Mouse (Mus musculus) layer of hippocampus, postnatal 10 days (tissue): ENCODE results near the gene Zfp534. TPM values are rescaled to one million over a fixed set of nuclear protein-coding genes. Genes with fewer than 3 reads are reported as not detected.
"Not testable (repeated sequence)": the region's sequence is repeated elsewhere in the genome, so short reads cannot be mapped to it uniquely, and the experiment has no call there.

Source experiments
- DNase-seq, 2 experiments: peaks; one replicate each; pipeline ENCODE4 v3.0.0; 2021; ENCODE audit warnings: low spot score in 2 of 2
- long read RNA-seq: library from polyadenylated mRNA; stranded (forward); transcript quantifications from one replicate; pipeline ENCODE4 v2.0.0, GENCODE M21; 2023
- total RNA-seq, 2 experiments: library from RNA; stranded (reverse); gene quantifications; 2 replicates each; pipeline ENCODE4 v1.2.3; 2021

Zfp534 gene
- total RNA-seq = not detected
- long read RNA-seq = 0 reads

DNA sequence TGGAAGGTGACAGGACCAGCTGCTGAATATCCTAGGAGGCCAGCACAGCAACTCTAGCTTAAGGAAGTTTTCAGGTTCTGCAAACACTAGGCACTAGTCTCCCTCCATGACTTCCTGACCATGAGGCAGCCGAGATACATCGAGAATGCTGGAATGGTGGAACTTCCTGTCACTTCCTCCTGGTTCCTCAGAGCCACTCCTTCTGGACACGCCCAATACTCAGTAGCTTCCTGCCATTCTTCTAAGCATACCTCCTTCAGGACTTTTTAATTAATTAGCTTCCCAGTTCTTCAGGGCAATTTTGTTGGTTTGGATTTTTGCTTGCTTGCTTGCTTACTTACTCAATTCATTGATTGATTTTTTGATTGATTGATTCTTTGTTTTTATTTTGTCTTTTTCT is at the start of gene Zfp534:
Gene Zfp534, minus strand, starts transcription at position 101 of the 400 bp plus-strand sequence.
- DNase-seq = not testable (repeated sequence)

DNA sequence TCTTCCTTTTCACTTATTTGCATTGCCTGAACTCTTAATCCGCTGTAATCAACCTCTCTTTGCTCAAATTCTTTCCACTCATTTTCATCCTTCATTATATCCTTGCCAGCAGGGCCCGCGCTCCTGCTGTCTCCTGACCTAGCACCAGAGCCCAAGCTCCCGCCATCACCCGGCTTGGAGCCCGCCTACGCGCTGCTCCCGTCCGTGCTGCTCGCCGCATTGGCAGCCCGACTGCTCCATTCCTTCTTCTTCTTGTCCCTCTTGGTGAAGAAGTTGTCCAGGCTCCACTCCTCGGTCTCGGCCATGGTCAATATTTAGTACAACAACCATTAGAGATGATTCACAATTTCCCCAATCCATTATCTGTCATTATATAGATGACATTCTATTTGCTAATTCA is 43.9 kb upstream of the Zfp534 start:
- DNase-seq = not testable (repeated sequence)

DNA sequence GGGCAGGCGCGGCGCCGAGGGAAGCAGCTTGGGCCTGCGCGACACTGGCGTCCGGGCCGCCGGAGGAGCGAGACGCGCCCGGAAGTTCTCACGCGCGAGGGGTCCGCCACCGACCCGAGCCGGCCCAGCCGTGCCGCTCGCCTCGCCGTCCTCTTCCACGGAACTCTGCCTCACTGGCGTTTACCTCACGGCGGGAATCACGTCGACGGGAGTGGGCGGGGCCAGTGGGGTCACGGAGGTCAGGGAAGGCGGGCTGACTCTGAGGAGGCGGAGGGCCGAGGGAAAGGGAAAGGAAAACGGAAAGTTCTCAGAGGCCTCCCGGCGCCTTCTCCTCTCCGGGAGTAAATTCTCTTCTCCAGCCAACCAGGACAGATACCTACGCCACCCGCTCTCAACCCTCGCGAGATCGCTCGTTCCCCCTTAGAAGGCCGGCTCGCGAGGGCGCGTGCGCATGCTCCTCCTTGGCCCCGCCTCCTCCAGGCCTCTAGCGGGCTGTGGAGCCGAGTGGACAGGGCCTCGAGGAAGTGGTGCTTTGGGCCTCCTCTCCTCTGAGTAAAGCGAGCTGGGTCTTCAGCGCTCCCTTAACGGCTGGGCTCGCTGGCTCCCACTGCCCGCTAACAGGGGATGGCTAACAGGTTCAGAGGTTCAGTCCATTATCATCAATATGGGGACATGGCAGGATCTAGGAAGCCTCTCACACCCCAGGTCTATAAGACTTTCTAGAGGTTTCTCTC is 36.5 kb upstream of the Zfp534 start:
- not testable (repeated sequence) for DNase-seq

DNA sequence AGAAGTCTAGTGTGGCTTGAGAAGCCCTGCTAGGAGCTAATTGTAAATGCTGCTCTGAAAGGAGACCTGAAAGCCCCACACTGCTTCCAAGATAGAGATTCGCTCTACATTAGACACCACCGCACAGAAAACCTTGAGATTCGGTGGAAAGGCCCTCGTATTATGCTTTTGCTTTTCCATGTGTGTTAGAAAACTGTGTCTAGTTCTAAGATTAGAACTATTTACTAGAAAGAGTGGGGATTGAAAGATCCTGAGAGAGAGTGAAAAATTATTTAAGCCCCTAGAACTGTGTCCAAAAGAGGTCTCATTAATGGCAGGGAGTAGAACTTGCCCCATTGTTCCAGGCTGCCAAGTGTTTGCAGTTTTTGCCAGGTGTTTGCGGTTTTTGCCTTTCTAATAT is 47.1 kb downstream of the Zfp534 start:
- DNase-seq = not testable (repeated sequence)

DNA sequence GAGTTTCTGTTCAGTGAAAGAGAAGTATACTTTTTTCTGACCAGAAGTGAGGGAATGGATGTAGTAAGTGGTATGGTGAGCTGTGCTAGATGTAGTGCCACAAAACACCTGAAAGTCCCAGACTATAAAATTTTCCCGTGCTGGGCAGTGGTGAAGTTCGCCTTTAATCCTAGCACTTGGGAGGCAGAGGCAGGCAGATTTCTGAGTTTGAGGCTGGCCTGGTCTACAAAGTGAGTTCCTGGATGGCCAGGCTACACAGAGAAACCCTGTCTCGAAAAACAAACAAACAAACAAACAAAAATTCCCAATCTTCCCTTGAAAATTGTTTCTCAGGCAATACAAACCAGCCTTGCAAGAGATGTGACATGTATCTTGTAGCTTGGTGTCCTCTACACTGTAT is 54.9 kb downstream of the Zfp534 start:
- DNase-seq = not testable (repeated sequence)

DNA sequence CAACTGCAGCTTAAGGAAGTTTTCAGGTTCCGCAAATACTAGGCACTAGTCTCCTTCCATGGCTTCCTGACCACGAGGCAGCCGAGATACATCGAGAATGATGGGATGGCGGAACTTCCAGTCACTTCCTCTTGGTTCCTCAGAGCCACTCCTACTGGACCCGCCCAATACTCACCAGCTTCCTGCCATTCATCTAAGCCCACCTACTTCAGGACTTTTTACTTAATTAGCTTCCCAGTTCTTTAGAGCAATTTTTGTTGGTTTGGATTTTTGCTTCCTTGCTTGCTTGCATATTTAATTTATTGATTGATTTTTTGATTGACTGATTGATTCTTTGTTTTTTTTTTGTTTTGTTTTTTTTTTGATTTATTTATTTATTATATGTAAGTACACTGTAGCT is 59.9 kb downstream of the Zfp534 start, which contains the start of gene Zfp979:
Gene Zfp979, minus strand, starts transcription at position 101 of the 400 bp plus-strand sequence.
- DNase-seq = not testable (repeated sequence)

DNA sequence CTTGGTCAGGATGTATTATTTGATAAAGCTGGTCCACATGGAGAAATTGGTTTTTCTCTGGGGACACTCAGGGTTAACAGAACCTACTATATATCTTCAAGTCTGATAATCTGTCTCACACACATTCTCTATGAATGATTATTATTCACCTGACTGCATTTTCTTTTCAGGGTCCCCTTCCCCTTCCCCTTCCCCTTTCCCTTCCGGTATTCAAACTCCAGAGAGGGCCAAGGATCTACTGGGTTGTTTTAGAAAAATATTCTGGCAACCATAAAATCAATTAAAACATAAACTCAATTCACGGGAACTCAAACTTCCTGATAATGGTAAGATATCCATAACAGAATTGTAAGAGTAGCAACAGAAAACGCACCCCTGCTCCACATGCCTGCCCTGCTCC is 60.4 kb downstream of the Zfp534 start:
- not testable (repeated sequence) for DNase-seq

DNA sequence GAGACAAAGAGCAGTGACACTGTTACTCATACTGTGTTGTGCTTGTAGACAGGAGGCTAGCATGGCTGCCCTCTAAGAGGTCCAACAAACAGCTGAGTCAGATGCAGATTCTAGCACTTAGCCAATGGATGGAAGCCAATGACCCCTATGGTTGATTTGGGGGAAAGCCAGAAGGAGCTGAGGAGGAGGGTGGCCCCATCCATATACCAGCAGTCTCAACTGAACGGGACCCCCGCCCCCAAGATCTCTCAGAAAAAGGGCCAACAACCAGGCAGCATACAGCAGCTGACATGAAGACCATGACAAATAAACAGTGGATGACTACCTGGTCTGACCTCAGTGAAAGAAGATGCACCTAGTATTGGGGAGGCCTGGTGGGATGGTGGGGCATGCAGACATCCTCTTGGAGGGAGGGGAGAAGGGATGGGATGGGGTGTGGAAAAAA is 68.5 kb downstream of the Zfp534 start:
- DNase-seq = not testable (repeated sequence)

Other genes starting within 250 kb of the Zfp534 start
- gene Zfp982, start 210.1 kb downstream of the Zfp534 start, total RNA-seq = 1 to 10 TPM; 4.1 to 6.1 TPM
- under 1 TPM; 0.38 to 0.48 TPM for gene Gm16503, start 162.3 kb downstream of the Zfp534 start, total RNA-seq
- gene Zfp985, start 149.3 kb downstream of the Zfp534 start, total RNA-seq = not detected
- under 1 TPM; 0.62 to 0.78 TPM for gene Zfp979, start 60.0 kb downstream of the Zfp534 start, total RNA-seq
- 1 to 10 TPM; 3.4 to 4.2 TPM for gene Zfp984, start 107.2 kb upstream of the Zfp534 start, total RNA-seq
- 10 to 100 TPM; 18.4 to 21.2 TPM for gene Zfp933, start 145.8 kb upstream of the Zfp534 start, total RNA-seq
- gene Miip, start 166.3 kb upstream of the Zfp534 start, total RNA-seq = 10 to 100 TPM; 20.3 to 25.1 TPM
- gene Fv1, start 166.4 kb upstream of the Zfp534 start, total RNA-seq = 1 to 10 TPM; 7.3 to 8.2 TPM
- gene Mfn2, start 202.2 kb upstream of the Zfp534 start, total RNA-seq = 100 to 1,000 TPM; 149 to 175 TPM
- 10 to 100 TPM; 24.0 to 26.0 TPM for gene Plod1, start 234.2 kb upstream of the Zfp534 start, total RNA-seq
- gene 2510039O18Rik, start 238.3 kb upstream of the Zfp534 start, total RNA-seq = 10 to 100 TPM; 29.0 to 29.3 TPM